Mouse (Mus musculus) limb, embryonic 14.5 days (tissue): ENCODE measurements around the gene C130079G13Rik. TPM values are rescaled to one million over a fixed set of nuclear protein-coding genes. Genes with fewer than 3 reads are reported as not detected.
"Not testable (repeated sequence)": the region's sequence is repeated elsewhere in the genome, so short reads cannot be mapped to it uniquely, and the experiment has no call there.

ENCODE experiments used
- ATAC-seq: fragments of 200-750 bp; cut with Nextera tagmentation; 2 replicates; pipeline ENCODE4 v1.8.0; 2017; ENCODE audit warnings: low read depth, moderate number of reproducible peaks, moderate TSS enrichment; ENCODE audit not compliant: low FRiP score
- DNase-seq: peaks from one replicate; pipeline ENCODE4 v3.0.0-alpha.2; 2015; ENCODE audit warnings: low spot score
- H3K27ac ChIP-seq: fragments of 300-500 bp; sonication (generic); replicated peaks from 2 replicates; pipeline ENCODE4 v1.5.1; 2014; ENCODE audit warnings: low read depth, mild to moderate bottlenecking, low read length, moderate library complexity, mixed read lengths
- H3K27me3 ChIP-seq: fragments of 300-500 bp; sonication (generic); 2 replicates; pipeline ENCODE4 v1.6.1; 2014; ENCODE audit warnings: low read length, mixed read lengths; ENCODE audit not compliant: control insufficient read depth, insufficient read depth
- H3K36me3 ChIP-seq: fragments of 300-500 bp; sonication (generic); 2 replicates; pipeline ENCODE4 v1.6.1; 2014; ENCODE audit warnings: mild to moderate bottlenecking, low read length, moderate library complexity, mixed read lengths; ENCODE audit not compliant: control insufficient read depth, insufficient read depth
- H3K4me1 ChIP-seq: fragments of 300-500 bp; sonication (generic); 2 replicates; pipeline ENCODE4 v1.6.1; 2014; ENCODE audit warnings: antibody characterized with exemption, low read length, mixed read lengths; ENCODE audit not compliant: control insufficient read depth, insufficient read depth
- H3K4me2 ChIP-seq: fragments of 300-500 bp; sonication (generic); replicated peaks from 2 replicates; pipeline ENCODE4 v1.6.1; 2014; ENCODE audit warnings: low read depth, mild to moderate bottlenecking, low read length, moderate library complexity; ENCODE audit not compliant: severe bottlenecking
- H3K4me3 ChIP-seq: fragments of 300-500 bp; sonication (generic); replicated peaks from 2 replicates; pipeline ENCODE4 v1.5.1; 2014; ENCODE audit warnings: low read length
- H3K9ac ChIP-seq: fragments of 300-500 bp; sonication (generic); 2 replicates; pipeline ENCODE4 v1.6.1; 2014; ENCODE audit warnings: mild to moderate bottlenecking, low read depth, low read length, moderate library complexity; ENCODE audit not compliant: severe bottlenecking
- H3K9me3 ChIP-seq: fragments of 300-500 bp; sonication (generic); 2 replicates; pipeline ENCODE4 v1.6.1; 2016; ENCODE audit warnings: low read length; ENCODE audit not compliant: control insufficient read depth
- POLR2A ChIP-seq: fragments of 200-500 bp; IDR thresholded peaks from 2 replicates; pipeline ENCODE4 v1.8.0; 2012; ENCODE audit warnings: inconsistent platforms, mild to moderate bottlenecking, moderate library complexity, borderline replicate concordance; ENCODE audit not compliant: insufficient read depth, insufficient read length; ENCODE audit errors: extremely low read depth
- WGBS: fragments of 180-500 bp; shearing (Covaris S2); extraction: QIAGEN DNeasy Blood & Tissue Kit; methylation state at CpG from one replicate; pipeline ENCODE4 v1.1.7; 2014; 5-methylcytosine and 5-hydroxymethylcytosine counted together
- polyA plus RNA-seq, 2 experiments: library from polyadenylated mRNA; depleted of rRNA in 1 of 2; stranded (reverse) in 1 of 2; unstranded in 1 of 2; fragments of >200 nt; fragmentation: Nextera tagmentation in 1 of 2; extraction: Ambion mirVana in 1 of 2; gene quantifications; 2 replicates each; pipeline versions ENCODE4 v1.2.1 to v1.2.3; 2012 to 2014

C130079G13Rik gene
- polyA plus RNA-seq (2012; rRNA removed) (0.36 and 0.60 TPM in 2 replicates), polyA plus RNA-seq (2014; fragmentation: Nextera tagmentation; extraction: Ambion mirVana) (0.90 and 0.98 TPM in 2 replicates)

DNA sequence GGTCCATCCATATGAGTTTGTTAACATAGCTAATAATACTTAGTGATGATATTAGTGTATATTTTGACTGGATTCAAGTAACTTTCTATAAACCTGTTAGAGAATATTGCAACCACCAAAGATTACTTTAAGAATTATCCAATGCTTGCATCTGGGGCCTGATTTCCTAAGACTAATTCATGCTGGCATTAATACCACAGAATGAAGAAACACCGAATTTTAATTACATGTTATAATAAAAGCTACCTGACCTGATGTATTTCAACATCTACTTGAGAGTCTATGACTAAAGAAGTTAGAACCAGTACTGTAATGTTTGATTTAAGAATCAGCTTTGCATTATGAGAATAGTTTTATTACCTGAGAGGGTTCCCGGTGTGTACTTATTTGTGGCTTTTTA lies at the start of gene C130079G13Rik:
TSS of gene C130079G13Rik (plus strand) at position 301 of the 400 bp plus-strand sequence.
- WGBS, result 88% methylated on average over 2 of the region's 2 CpGs
- ATAC-seq, result no peak
- H3K36me3 ChIP-seq, result no peaks in the 10 kb centered on the region

GRCm38 (mm10) chr3:59877601-59878000 lies 47.4 kb upstream of the C130079G13Rik start:
- not testable (repeated sequence) for H3K4me3 ChIP-seq, H3K27me3 ChIP-seq, H3K9ac ChIP-seq, DNase-seq, H3K36me3 ChIP-seq, H3K4me2 ChIP-seq, H3K27ac ChIP-seq, H3K9me3 ChIP-seq, H3K4me1 ChIP-seq, ATAC-seq
- WGBS, result 45% methylated on average over 1 of the region's 1 CpGs

More for the DNA sequence above, at the start of gene C130079G13Rik:
- no peak within 1 kb of the TSS for H3K4me3 ChIP-seq
- no peak for DNase-seq
- no peaks in the 10 kb centered on the region for H3K9me3 ChIP-seq
- no peak within 1 kb of the TSS for H3K9ac ChIP-seq
- TF ChIP-seq POLR2A, result no peak
- H3K4me1 ChIP-seq, result no peaks in the 10 kb centered on the region
- H3K27ac ChIP-seq, result no peak within 1 kb of the TSS
- H3K27me3 ChIP-seq, result no peaks in the 10 kb centered on the region
- no peak within 1 kb of the TSS for H3K4me2 ChIP-seq

DNA sequence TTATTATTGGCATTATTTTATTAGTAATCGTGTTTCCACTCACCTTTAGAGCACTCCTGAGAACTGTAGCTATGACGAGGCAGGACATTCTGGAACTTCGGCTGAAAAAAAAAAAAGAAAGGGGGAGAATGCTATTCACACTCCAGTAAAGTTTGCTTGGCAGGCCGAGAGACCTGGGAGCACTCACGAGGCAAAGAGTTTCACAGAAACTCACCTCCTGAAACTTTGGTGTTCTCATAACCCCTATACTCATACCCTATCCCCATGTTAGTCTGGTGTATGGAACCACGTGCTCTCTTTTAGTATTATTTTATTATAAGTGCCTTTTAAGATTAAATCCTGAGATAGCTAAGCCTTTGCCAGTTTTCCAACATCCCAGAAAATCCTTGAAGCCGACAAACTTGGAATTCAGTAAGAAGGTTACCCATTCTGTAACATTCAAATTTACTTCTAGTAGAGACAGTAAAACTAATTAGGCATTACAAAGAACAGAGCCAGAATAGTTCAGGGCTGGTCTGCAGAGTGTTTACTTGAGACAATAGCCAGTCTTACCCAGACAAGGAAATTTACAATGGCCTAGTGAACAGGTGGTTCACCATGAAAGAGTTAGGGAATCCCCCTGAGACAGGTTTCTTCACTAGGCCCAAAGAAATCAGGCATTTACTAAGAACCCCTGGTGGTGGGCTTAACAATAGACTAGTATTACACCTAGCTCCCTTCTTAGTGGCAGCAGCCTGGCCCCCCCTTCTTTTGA lies 45.0 kb upstream of the C130079G13Rik start:
- not testable (repeated sequence) for H3K4me2 ChIP-seq, H3K9ac ChIP-seq, H3K27ac ChIP-seq, H3K4me3 ChIP-seq, ATAC-seq, H3K9me3 ChIP-seq, H3K27me3 ChIP-seq, H3K4me1 ChIP-seq, DNase-seq, H3K36me3 ChIP-seq
- WGBS, result 75% methylated on average over 7 of the region's 7 CpGs

DNA sequence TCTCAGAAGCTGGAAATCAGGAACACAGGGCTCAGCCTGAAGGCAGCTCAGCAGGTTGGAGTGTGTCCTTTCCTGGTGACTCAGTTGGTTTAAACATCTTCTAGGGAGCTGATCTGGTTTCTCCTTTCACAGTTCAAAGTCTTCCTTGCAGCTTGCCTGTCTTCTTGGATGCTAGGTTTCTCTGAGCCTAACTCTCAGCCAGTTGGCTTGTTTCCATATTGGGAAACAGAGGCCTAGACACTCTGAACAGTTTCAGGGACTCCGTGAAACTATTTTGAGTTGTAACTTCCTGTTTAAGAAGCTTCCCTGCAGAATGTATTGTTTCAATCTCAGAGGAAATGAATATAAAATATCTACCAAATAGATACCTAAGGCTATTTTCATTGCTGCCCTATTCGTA lies 31.7 kb upstream of the C130079G13Rik start:
- no peak for ATAC-seq
- H3K27me3 ChIP-seq, result no peaks in the 10 kb centered on the region

GRCm38 (mm10) chr3:59934621-59935020 lies 9.6 kb downstream of the C130079G13Rik start:
- Histone ChIP-seq H3K27me3 (no peaks in the 10 kb centered on the region), H3K4me3 (no peak overlapping the region), H3K4me2 (no peak overlapping the region), H3K4me1 (no peaks in the 10 kb centered on the region), H3K36me3 (no peaks in the 10 kb centered on the region), H3K27ac (no peak overlapping the region), H3K9me3 (no peaks in the 10 kb centered on the region), H3K9ac (no peak overlapping the region)
- ATAC-seq, result no peak
- 32% methylated on average over 1 of the region's 1 CpGs for WGBS
- TF ChIP-seq POLR2A, result no peak
- no peak for DNase-seq

More for the DNA sequence above, 31.7 kb upstream of the C130079G13Rik start:
- DNase-seq, result no peak
- TF ChIP-seq POLR2A, result no peak
- Histone ChIP-seq H3K9me3 (no peaks in the 10 kb centered on the region), H3K4me3 (no peak overlapping the region), H3K36me3 (no peaks in the 10 kb centered on the region), H3K9ac (no peak overlapping the region), H3K4me1 (no peaks in the 10 kb centered on the region), H3K27ac (no peak overlapping the region), H3K4me2 (no peak overlapping the region)
- 84% methylated on average over 2 of the region's 2 CpGs for WGBS
